Mouse (Mus musculus): ENCODE measurements around the gene Slc5a2. TPM values are rescaled to one million over a fixed set of nuclear protein-coding genes. Genes with fewer than 3 reads are reported as not detected.

The Slc5a2 gene
- polyA plus RNA-seq, 1 experiment from 2014 or later = 2.4 TPM

- no peak for ATAC-seq (ENCODE audit: low read depth)
- Histone ChIP-seq H3K9ac (peak overlapping the region; percentile 79), H3K27me3 (no peaks in the 10 kb centered on the region), H3K36me3 (peaks cover 12% of the 10 kb centered on the region), H3K4me2 (peak overlapping the region; percentile 75), H3K9me3 (replicated peaks) (no peaks in the 10 kb centered on the region), H3K27ac (peak overlapping the region; percentile 93), H3K4me1 (replicated peaks) (peaks cover 65% of the 10 kb centered on the region), H3K4me3 (replicated peaks) (peak overlapping the region; percentile 63)
- no peak for DNase-seq
- WGBS (ENCODE audit: insufficient replicate concordance) = 70% methylated on average over 3 of the region's 3 CpGs
These were observed 36.7 kb downstream of the Slc5a2 start for GRCm38 (mm10) chr7:128302151-128302550.

- Histone ChIP-seq H3K4me3 (replicated peaks) (no peak overlapping the region), H3K4me1 (replicated peaks) (peaks cover 63% of the 10 kb centered on the region), H3K36me3 (peaks cover 12% of the 10 kb centered on the region), H3K9ac (no peak overlapping the region), H3K4me2 (no peak overlapping the region), H3K9me3 (replicated peaks) (no peaks in the 10 kb centered on the region), H3K27me3 (no peaks in the 10 kb centered on the region), H3K27ac (peak overlapping the region; percentile 60)
- WGBS (ENCODE audit: insufficient replicate concordance) = 75% methylated on average over 6 of the region's 6 CpGs
- DNase-seq (no peak), ATAC-seq (ENCODE audit: low read depth) (no peak)
These were observed 38.7 kb downstream of the Slc5a2 start for GRCm38 (mm10) chr7:128304198-128304597.

GRCm38 (mm10) chr7:128304907-128305306 lies 39.5 kb downstream of the Slc5a2 start:
- Histone ChIP-seq H3K27me3 (no peaks in the 10 kb centered on the region), H3K4me1 (replicated peaks) (peaks cover 68% of the 10 kb centered on the region), H3K9ac (no peak overlapping the region; the same call in 1 of the 2 replicates), H3K27ac (peak overlapping the region; percentile 60), H3K4me3 (replicated peaks) (no peak overlapping the region), H3K9me3 (replicated peaks) (no peaks in the 10 kb centered on the region), H3K36me3 (peaks cover 12% of the 10 kb centered on the region), H3K4me2 (no peak overlapping the region)
- WGBS (ENCODE audit: insufficient replicate concordance) = 7% methylated on average over 5 of the region's 5 CpGs
- DNase-seq (peak; percentile 21), ATAC-seq (ENCODE audit: low read depth) (no peak)

DNA sequence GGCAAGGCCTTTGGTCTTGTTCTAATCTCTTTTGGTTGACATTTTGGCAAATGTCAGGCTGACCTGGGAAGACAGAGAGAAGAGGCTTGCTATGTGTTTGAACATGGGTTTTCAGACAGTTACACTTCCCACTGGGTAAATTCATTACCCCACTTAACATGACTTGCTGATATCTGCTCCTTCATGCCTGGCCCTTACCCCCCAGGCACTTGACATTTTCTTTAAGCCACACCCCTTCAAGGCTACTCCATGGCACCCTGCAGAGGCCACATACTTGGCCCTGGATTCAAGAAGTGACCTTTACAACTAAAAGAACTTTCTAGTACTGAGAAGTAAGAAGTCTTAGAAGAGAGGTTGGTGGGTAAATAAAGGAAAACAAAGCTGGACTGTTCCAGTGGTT lies 42.4 kb downstream of the Slc5a2 start:
- peaks cover 1% of the 10 kb centered on the region; the same call in 1 of the 2 replicates for H3K36me3 ChIP-seq
- ATAC-seq (ENCODE audit: low read depth) (no peak), DNase-seq (no peak)
- no peak overlapping the region for H3K27ac ChIP-seq
- no peak overlapping the region for H3K9ac ChIP-seq
- no peak overlapping the region for H3K4me2 ChIP-seq
- H3K4me1 ChIP-seq (replicated peaks) = peaks cover 48% of the 10 kb centered on the region
- no peak overlapping the region for H3K4me3 ChIP-seq (replicated peaks)
- H3K9me3 ChIP-seq (replicated peaks) = no peaks in the 10 kb centered on the region
- peaks cover 9% of the 10 kb centered on the region for H3K27me3 ChIP-seq

- Histone ChIP-seq H3K4me1 (replicated peaks) (peaks cover 37% of the 10 kb centered on the region), H3K36me3 (no peaks in the 10 kb centered on the region), H3K27me3 (peaks cover 19% of the 10 kb centered on the region), H3K27ac (no peak overlapping the region), H3K4me2 (no peak overlapping the region), H3K9ac (no peak overlapping the region), H3K9me3 (replicated peaks) (no peaks in the 10 kb centered on the region), H3K4me3 (replicated peaks) (no peak overlapping the region)
- no peak for ATAC-seq (ENCODE audit: low read depth)
- no peak for DNase-seq
- 58% methylated on average over 3 of the region's 3 CpGs for WGBS (ENCODE audit: insufficient replicate concordance)
These were observed 43.8 kb downstream of the Slc5a2 start for GRCm38 (mm10) chr7:128309216-128309615.

DNA sequence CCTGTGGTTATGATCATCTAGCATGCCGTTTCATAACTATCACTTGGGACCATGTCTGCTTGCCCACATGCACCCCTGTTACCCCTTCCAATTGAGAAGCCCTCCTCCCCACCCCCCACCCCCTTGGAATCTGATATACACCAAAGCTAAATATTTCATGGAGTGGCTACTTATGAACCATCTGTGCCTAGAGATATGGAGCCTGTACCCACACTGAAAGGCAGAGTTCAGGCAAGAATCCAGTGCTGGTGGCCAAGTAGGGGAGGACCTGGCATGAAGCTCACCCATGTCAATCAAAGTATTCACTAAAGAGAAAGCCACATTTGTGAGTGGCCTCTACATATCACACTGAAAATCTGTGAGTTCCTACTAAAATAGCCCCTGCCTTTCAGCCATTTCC lies 44.3 kb downstream of the Slc5a2 start:
- H3K4me1 ChIP-seq (replicated peaks) = peaks cover 31% of the 10 kb centered on the region
- DNase-seq (no peak), ATAC-seq (ENCODE audit: low read depth) (peak; percentile 48; the same call in 1 of the 2 replicates)
- peaks cover 23% of the 10 kb centered on the region for H3K27me3 ChIP-seq
- H3K36me3 ChIP-seq = no peaks in the 10 kb centered on the region
- 5% methylated on average over 1 of the region's 1 CpGs for WGBS (ENCODE audit: insufficient replicate concordance)
- 0 out of 2 replicates have a peak overlapping the region, but pooled peaks have one; percentile 6 for H3K4me3 ChIP-seq (replicated peaks)
- peak overlapping the region; percentile 76 for H3K27ac ChIP-seq
- H3K9me3 ChIP-seq (replicated peaks) = no peaks in the 10 kb centered on the region
- H3K9ac ChIP-seq = peak overlapping the region; percentile 52
- H3K4me2 ChIP-seq = peak overlapping the region; percentile 52

DNA sequence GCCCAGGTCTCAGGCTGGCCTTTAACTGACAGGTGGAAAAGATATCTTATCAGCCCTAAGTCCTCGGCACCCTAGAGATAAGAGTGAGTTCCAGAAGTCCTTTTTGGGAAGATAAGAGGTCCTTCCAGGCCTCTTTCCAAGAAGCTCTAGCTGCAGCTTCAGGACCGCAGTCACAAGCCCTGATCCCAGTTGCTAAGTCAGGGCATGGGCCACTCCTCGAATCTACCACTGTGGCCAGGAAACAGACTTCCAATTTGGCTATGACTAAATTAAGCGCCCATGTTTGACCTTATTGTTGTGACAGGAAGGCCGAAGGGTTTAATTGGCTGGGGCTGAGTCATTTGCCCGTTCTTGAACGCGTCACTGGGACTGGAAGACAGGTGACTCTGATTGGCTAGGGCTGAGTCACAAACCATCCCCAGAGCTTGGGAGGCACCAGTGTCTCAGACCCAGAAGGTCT lies 44.8 kb downstream of the Slc5a2 start:
- peaks cover 23% of the 10 kb centered on the region for H3K27me3 ChIP-seq
- WGBS (ENCODE audit: insufficient replicate concordance) = 13% methylated on average over 8 of the region's 8 CpGs
- DNase-seq (peak; percentile 58), ATAC-seq (ENCODE audit: low read depth) (peak; percentile 86)
- peak overlapping the region; percentile 52 for H3K9ac ChIP-seq
- no peaks in the 10 kb centered on the region for H3K36me3 ChIP-seq
- H3K4me2 ChIP-seq = peak overlapping the region; percentile 52
- H3K4me3 ChIP-seq (replicated peaks) = 0 out of 2 replicates have a peak overlapping the region, but pooled peaks have one; percentile 6
- peak overlapping the region; percentile 76 for H3K27ac ChIP-seq
- no peaks in the 10 kb centered on the region for H3K9me3 ChIP-seq (replicated peaks)
- peaks cover 30% of the 10 kb centered on the region for H3K4me1 ChIP-seq (replicated peaks)

DNA sequence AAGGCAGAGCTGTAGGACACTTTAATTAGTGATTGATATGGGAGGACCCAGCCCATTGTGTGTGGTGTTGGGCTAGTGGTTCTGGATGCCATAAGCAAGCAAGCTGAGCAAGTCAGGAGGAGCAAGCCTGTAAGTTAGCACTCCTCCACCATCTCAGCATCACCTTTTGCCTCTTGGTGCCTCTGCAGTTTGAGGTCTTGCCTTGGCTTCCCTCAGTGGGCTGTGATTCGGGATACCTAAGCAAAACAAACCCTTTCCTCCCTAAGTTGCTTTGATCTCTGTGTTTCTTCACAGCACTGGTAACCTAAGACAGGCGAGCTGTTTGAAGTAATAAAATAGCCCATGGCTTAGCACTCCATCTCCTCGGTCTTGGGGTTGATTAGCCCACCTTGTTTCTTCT lies 45.8 kb downstream of the Slc5a2 start:
- no peak for ATAC-seq (ENCODE audit: low read depth)
- Histone ChIP-seq H3K9ac (no peak overlapping the region), H3K27ac (no peak overlapping the region), H3K27me3 (peaks cover 23% of the 10 kb centered on the region), H3K36me3 (no peaks in the 10 kb centered on the region), H3K4me1 (replicated peaks) (peaks cover 30% of the 10 kb centered on the region), H3K4me2 (no peak overlapping the region), H3K9me3 (replicated peaks) (no peaks in the 10 kb centered on the region), H3K4me3 (replicated peaks) (no peak overlapping the region)
- DNase-seq = no peak
- WGBS (ENCODE audit: insufficient replicate concordance) = 53% methylated on average over 3 of the region's 3 CpGs

DNA sequence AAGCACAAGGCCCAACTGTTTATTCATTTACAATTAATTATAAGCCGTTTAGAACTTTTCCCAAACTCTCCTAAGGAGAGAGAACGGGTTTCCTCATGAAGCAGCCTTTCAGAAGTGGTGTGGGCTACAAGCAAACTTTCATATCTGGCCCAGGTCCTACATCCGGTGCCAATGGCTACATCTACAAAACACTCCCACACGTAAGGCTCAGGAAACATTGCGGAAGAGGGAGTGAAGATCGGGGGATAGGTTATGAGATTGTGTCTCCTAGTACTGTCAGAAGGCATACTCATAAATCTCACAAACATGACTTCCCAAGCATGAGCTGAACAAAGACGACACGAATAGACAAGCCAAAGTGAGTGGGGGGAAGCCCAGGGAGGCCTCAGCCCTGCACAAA lies 46.4 kb downstream of the Slc5a2 start:
- H3K27me3 ChIP-seq = peaks cover 25% of the 10 kb centered on the region
- peaks cover 30% of the 10 kb centered on the region for H3K4me1 ChIP-seq (replicated peaks)
- H3K4me3 ChIP-seq (replicated peaks) = no peak overlapping the region
- DNase-seq = no peak
- 64% methylated on average over 8 of the region's 8 CpGs for WGBS (ENCODE audit: insufficient replicate concordance)
- no peak overlapping the region for H3K4me2 ChIP-seq
- ATAC-seq (ENCODE audit: low read depth) = no peak
- H3K9me3 ChIP-seq (replicated peaks) = no peaks in the 10 kb centered on the region
- H3K36me3 ChIP-seq = no peaks in the 10 kb centered on the region
- H3K27ac ChIP-seq = no peak overlapping the region
- no peak overlapping the region for H3K9ac ChIP-seq

DNA sequence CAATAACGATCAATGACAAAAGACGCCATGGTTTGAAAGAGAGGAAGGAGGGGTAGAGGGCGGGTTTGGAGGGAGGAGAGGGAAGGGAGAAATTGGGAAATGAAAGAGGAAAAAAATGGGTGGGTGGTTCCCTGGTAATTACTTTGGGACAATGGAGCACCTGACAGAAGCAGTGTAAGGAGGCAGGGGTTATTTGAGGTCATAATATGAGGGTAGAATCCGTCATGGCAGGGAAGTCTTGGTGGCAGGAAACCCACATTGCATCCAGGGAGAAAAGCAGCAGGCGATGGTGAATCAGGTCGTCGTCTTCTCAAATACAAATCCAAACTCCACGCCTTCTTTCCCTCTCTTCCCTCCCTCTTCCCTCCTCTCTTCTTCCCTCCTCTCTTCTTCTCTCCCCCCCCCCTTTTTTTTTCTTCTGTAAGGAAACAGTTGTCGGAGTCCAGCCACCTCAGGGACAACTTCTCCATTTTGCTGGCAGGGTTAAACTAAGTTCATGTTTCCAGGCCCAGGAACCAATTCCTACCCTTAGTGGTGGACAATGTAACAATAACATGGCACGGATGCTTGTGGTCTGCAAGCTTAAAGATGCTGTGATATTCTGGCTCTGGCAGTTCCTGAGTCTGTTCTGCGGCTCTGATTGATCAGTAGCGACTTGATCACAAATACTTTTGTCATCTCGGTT lies 47.1 kb downstream of the Slc5a2 start:
- no peak for ATAC-seq (ENCODE audit: low read depth)
- 46% methylated on average over 13 of the region's 13 CpGs for WGBS (ENCODE audit: insufficient replicate concordance)
- peaks cover 35% of the 10 kb centered on the region for H3K4me1 ChIP-seq (replicated peaks)
- H3K27ac ChIP-seq = no peak overlapping the region
- no peaks in the 10 kb centered on the region for H3K36me3 ChIP-seq
- H3K4me2 ChIP-seq = no peak overlapping the region
- H3K9ac ChIP-seq = no peak overlapping the region
- no peak overlapping the region for H3K4me3 ChIP-seq (replicated peaks)
- no peak for DNase-seq
- H3K9me3 ChIP-seq (replicated peaks) = no peaks in the 10 kb centered on the region
- peaks cover 26% of the 10 kb centered on the region for H3K27me3 ChIP-seq

- Histone ChIP-seq H3K9ac (no peak overlapping the region), H3K36me3 (no peaks in the 10 kb centered on the region), H3K27me3 (peaks cover 26% of the 10 kb centered on the region), H3K4me2 (no peak overlapping the region), H3K4me1 (replicated peaks) (peaks cover 28% of the 10 kb centered on the region), H3K27ac (no peak overlapping the region), H3K4me3 (replicated peaks) (no peak overlapping the region), H3K9me3 (replicated peaks) (no peaks in the 10 kb centered on the region)
- no peak for ATAC-seq (ENCODE audit: low read depth)
- 65% methylated on average over 2 of the region's 2 CpGs for whole genome bisulfite sequencing (ENCODE audit: insufficient replicate concordance)
- DNase-seq = no peak
These were observed 48.1 kb downstream of the Slc5a2 start for GRCm38 (mm10) chr7:128313601-128314000.

GRCm38 (mm10) chr7:128314491-128314890 lies 49.0 kb downstream of the Slc5a2 start:
- H3K4me2 ChIP-seq = no peak overlapping the region
- 62% methylated on average over 7 of the region's 7 CpGs for WGBS (ENCODE audit: insufficient replicate concordance)
- H3K4me1 ChIP-seq (replicated peaks) = peaks cover 21% of the 10 kb centered on the region
- no peaks in the 10 kb centered on the region for H3K9me3 ChIP-seq (replicated peaks)
- H3K4me3 ChIP-seq (replicated peaks) = no peak overlapping the region
- ATAC-seq (ENCODE audit: low read depth) (no peak), DNase-seq (no peak)
- no peaks in the 10 kb centered on the region for H3K36me3 ChIP-seq
- H3K27ac ChIP-seq = no peak overlapping the region
- peaks cover 26% of the 10 kb centered on the region for H3K27me3 ChIP-seq
- H3K9ac ChIP-seq = no peak overlapping the region
